Mouse (Mus musculus) heart, adult 9 months (tissue): Measurements from ENCODE around the gene Gng3.
"Not testable (repeated sequence)": the region's sequence is repeated elsewhere in the genome, so short reads cannot be mapped to it uniquely, and the experiment has no call there.

Source experiments
- DNase-seq, 2 experiments: peaks; one replicate each; pipeline ENCODE4 v3.0.0; 2022; ENCODE audit warnings: low spot score in 2 of 2

The Gng3 gene

GRCm38 (mm10) chr19:8839103-8839907 is at the start of gene Gng3:
Gng3 (minus strand) TSS chr19:8839194.
- DNase-seq: no peak

- DNase-seq: no peak
These were observed 48.8 kb upstream of the Gng3 start for GRCm38 (mm10) chr19:8887585-8888463.

GRCm38 (mm10) chr19:8886916-8887584 is 48.1 kb upstream of the Gng3 start:
- no peak for DNase-seq

GRCm38 (mm10) chr19:8883616-8884015 is 44.6 kb upstream of the Gng3 start, which contains the start of the genes Lbhd1 and Gm49403:
Lbhd1 (plus strand) TSS chr19:8883732.
Gm49403 (plus strand) TSS chr19:8883930.
- DNase-seq: no peak

- DNase-seq: no peak
These were observed 42.0 kb upstream of the Gng3 start for GRCm38 (mm10) chr19:8881034-8881392.

GRCm38 (mm10) chr19:8880311-8881033 is 41.5 kb upstream of the Gng3 start, which contains the start of gene Uqcc3:
Uqcc3 (minus strand) TSS chr19:8880923.
- peak; percentile 91 to 92 for DNase-seq

GRCm38 (mm10) chr19:8875031-8875430 is 36.0 kb upstream of the Gng3 start:
- DNase-seq: no peak

GRCm38 (mm10) chr19:8872266-8872840 is 33.4 kb upstream of the Gng3 start:
- DNase-seq: no peak

- peak; percentile 98 for DNase-seq
These were observed 32.5 kb upstream of the Gng3 start, which contains the start of gene Ubxn1 for GRCm38 (mm10) chr19:8871267-8872186. Ubxn1 (plus strand) TSS chr19:8871496.

GRCm38 (mm10) chr19:8870838-8871237 is 31.8 kb upstream of the Gng3 start:
- DNase-seq: no peak

GRCm38 (mm10) chr19:8870381-8870780 is 31.4 kb upstream of the Gng3 start:
- not testable (repeated sequence) for DNase-seq

GRCm38 (mm10) chr19:8864265-8864664 is 25.3 kb upstream of the Gng3 start:
- DNase-seq: no peak

GRCm38 (mm10) chr19:8859018-8859417 is 20.0 kb upstream of the Gng3 start:
- DNase-seq: no peak

- DNase-seq: no peak
These were observed 18.7 kb upstream of the Gng3 start for GRCm38 (mm10) chr19:8857689-8858088.

GRCm38 (mm10) chr19:8853117-8853516 is 14.1 kb upstream of the Gng3 start:
- DNase-seq: no peak

GRCm38 (mm10) chr19:8852236-8852928 is 13.4 kb upstream of the Gng3 start:
- DNase-seq: peak in 1 of 2 experiments; percentile 33

- no peak for DNase-seq
These were observed 12.6 kb upstream of the Gng3 start for GRCm38 (mm10) chr19:8851639-8852038.

- peak; percentile 68 to 76 for DNase-seq
These were observed 11.5 kb upstream of the Gng3 start, which contains the start of gene Lrrn4cl for GRCm38 (mm10) chr19:8850402-8850901. Lrrn4cl (plus strand) TSS chr19:8850768.

- DNase-seq: no peak
These were observed 9.4 kb upstream of the Gng3 start for GRCm38 (mm10) chr19:8848356-8848755.
